Mouse (Mus musculus) frontal cortex, postnatal 25 days (tissue): ENCODE data around the gene Ptk6.

Source experiments
- DNase-seq, 2 experiments: peaks; one replicate each; pipeline ENCODE4 v3.0.0; 2022; ENCODE audit warnings: low spot score in 2 of 2

Gene Ptk6

GRCm38 (mm10) chr2:181166469-181166868 is 36.1 kb downstream of the Ptk6 start:
- DNase-seq: no peak

GRCm38 (mm10) chr2:181160821-181161220 is 41.8 kb downstream of the Ptk6 start:
- no peak for DNase-seq

- no peak for DNase-seq
Measured at GRCm38 (mm10) chr2:181159771-181160170, 42.8 kb downstream of the Ptk6 start.

GRCm38 (mm10) chr2:181159091-181159514 is 43.5 kb downstream of the Ptk6 start:
- no peak for DNase-seq

- no peak for DNase-seq
Measured at GRCm38 (mm10) chr2:181158471-181158870, 44.1 kb downstream of the Ptk6 start.

- DNase-seq: peak in 1 of 2 experiments; percentile 5
Measured at GRCm38 (mm10) chr2:181157716-181158302, 44.8 kb downstream of the Ptk6 start.

GRCm38 (mm10) chr2:181157180-181157579 is 45.4 kb downstream of the Ptk6 start:
- DNase-seq: peak in 1 of 2 experiments; percentile 7

- DNase-seq: peak; percentile 68 to 78
Measured at GRCm38 (mm10) chr2:181156248-181157121, 46.1 kb downstream of the Ptk6 start, which contains the start of gene Eef1a2. Eef1a2 (minus strand) TSS chr2:181157014.

- peak in 1 of 2 experiments; percentile 17 for DNase-seq
Measured at GRCm38 (mm10) chr2:181155801-181156200, 46.8 kb downstream of the Ptk6 start.

- DNase-seq: no peak
Measured at GRCm38 (mm10) chr2:181154831-181155415, 47.7 kb downstream of the Ptk6 start.

- peak in 1 of 2 experiments; percentile 9 for DNase-seq
Measured at GRCm38 (mm10) chr2:181154361-181154760, 48.2 kb downstream of the Ptk6 start.

- DNase-seq: peak in 1 of 2 experiments; percentile 16
Measured at GRCm38 (mm10) chr2:181153837-181154236, 48.8 kb downstream of the Ptk6 start.

- no peak for DNase-seq
Measured at GRCm38 (mm10) chr2:181153131-181153530, 49.5 kb downstream of the Ptk6 start.

GRCm38 (mm10) chr2:181152701-181153100 is 49.9 kb downstream of the Ptk6 start:
- DNase-seq: peak in 1 of 2 experiments; percentile 4

GRCm38 (mm10) chr2:181150281-181150680 is 52.3 kb downstream of the Ptk6 start:
- peak in 1 of 2 experiments; percentile 42 for DNase-seq

- DNase-seq: peak in 1 of 2 experiments; percentile 10
Measured at GRCm38 (mm10) chr2:181148318-181148955, 54.2 kb downstream of the Ptk6 start.

GRCm38 (mm10) chr2:181147546-181148317 is 54.9 kb downstream of the Ptk6 start:
- DNase-seq: peak in 1 of 2 experiments; percentile 14

GRCm38 (mm10) chr2:181146976-181147545 is 55.5 kb downstream of the Ptk6 start:
- DNase-seq: no peak

GRCm38 (mm10) chr2:181144675-181145074 is 57.9 kb downstream of the Ptk6 start:
- no peak for DNase-seq
